Mouse (Mus musculus): ENCODE results near the gene Rapgef5. TPM values are rescaled to one million over a fixed set of nuclear protein-coding genes. Genes with fewer than 3 reads are reported as not detected.

Rapgef5 gene
- polyA plus RNA-seq, 2 experiments from 2014 or later = 1.3 to 2.3 TPM

- ATAC-seq = no peak
Observed at GRCm38 (mm10) chr12:117531106-117531505, 14.8 kb downstream of the Rapgef5 start.

GRCm38 (mm10) chr12:117533176-117534086 is 17.2 kb downstream of the Rapgef5 start:
- peak; percentile 62 for ATAC-seq

GRCm38 (mm10) chr12:117534087-117534751 is 17.9 kb downstream of the Rapgef5 start:
- peak; percentile 59 for ATAC-seq

GRCm38 (mm10) chr12:117540352-117540751 is 24.1 kb downstream of the Rapgef5 start:
- no peak for ATAC-seq

- no peak for ATAC-seq
Observed at GRCm38 (mm10) chr12:117545277-117545676, 29.0 kb downstream of the Rapgef5 start.

- peak; percentile 60 for ATAC-seq
Observed at GRCm38 (mm10) chr12:117553353-117553752, 37.1 kb downstream of the Rapgef5 start.

GRCm38 (mm10) chr12:117554612-117555063 is 38.4 kb downstream of the Rapgef5 start:
- ATAC-seq = peak; percentile 26

- ATAC-seq = no peak
Observed at GRCm38 (mm10) chr12:117560450-117560849, 44.2 kb downstream of the Rapgef5 start.

- ATAC-seq = no peak
Observed at GRCm38 (mm10) chr12:117561411-117562059, 45.3 kb downstream of the Rapgef5 start.

GRCm38 (mm10) chr12:117562085-117562484 is 45.8 kb downstream of the Rapgef5 start:
- no peak for ATAC-seq

GRCm38 (mm10) chr12:117563859-117564258 is 47.6 kb downstream of the Rapgef5 start:
- ATAC-seq = no peak

- peak; percentile 64 for ATAC-seq
Observed at GRCm38 (mm10) chr12:117566298-117566697, 50.0 kb downstream of the Rapgef5 start.

GRCm38 (mm10) chr12:117569671-117570070 is 53.4 kb downstream of the Rapgef5 start:
- no peak for ATAC-seq

GRCm38 (mm10) chr12:117584256-117584655 is 68.0 kb downstream of the Rapgef5 start:
- ATAC-seq = no peak

- ATAC-seq = no peak
Observed at GRCm38 (mm10) chr12:117585390-117585789, 69.1 kb downstream of the Rapgef5 start.

- peak; percentile 90 for ATAC-seq
Observed at GRCm38 (mm10) chr12:117586124-117586523, 69.8 kb downstream of the Rapgef5 start.

- no peak for ATAC-seq
Observed at GRCm38 (mm10) chr12:117589186-117589585, 72.9 kb downstream of the Rapgef5 start.

- no peak for ATAC-seq
Observed at GRCm38 (mm10) chr12:117592019-117592418, 75.7 kb downstream of the Rapgef5 start.

GRCm38 (mm10) chr12:117592583-117592982 is 76.3 kb downstream of the Rapgef5 start:
- ATAC-seq = no peak

- ATAC-seq = no peak
Observed at GRCm38 (mm10) chr12:117595179-117595578, 78.9 kb downstream of the Rapgef5 start.

GRCm38 (mm10) chr12:117598190-117598589 is 81.9 kb downstream of the Rapgef5 start:
- ATAC-seq = no peak

GRCm38 (mm10) chr12:117605966-117606365 is 89.7 kb downstream of the Rapgef5 start:
- ATAC-seq = no peak

GRCm38 (mm10) chr12:117612715-117613114 is 96.4 kb downstream of the Rapgef5 start:
- ATAC-seq = no peak
